Mouse (Mus musculus): ENCODE measurements at regions not wholly inside any gene's neighbourhood (a gene's known extent, or its start where the extent isn't known, plus 50 kb on each side); places are given as distances from the start of the nearest gene placed in this dataset.

DNA sequence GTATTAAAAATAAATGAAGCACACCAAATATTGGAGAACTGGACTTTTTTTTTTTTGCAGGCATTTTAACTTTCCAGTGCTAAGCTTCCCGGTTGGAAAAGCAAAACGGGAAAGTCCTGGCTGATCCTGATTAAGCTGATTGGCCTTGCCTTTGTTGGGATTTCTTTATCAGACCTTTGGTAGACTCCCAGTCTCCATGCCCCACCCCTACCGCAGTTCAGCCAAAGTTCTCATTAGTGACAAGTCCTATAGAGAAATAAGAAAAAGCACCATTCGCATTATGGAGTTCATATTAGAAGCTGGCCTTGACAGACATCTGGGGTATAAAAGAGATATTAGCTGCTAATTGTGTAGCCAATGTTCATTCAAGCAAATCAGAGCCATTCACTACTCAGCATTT, 297.7 kb upstream of the Tbl1xr1 start:
- no peak for TF ChIP-seq CTCF (IDR thresholded peaks at IDR 0.05; ENCODE audit: low read depth)
- no peak for TF ChIP-seq EP300 (IDR thresholded peaks at IDR 0.05; ENCODE audit: low read depth)

Measured in liver, embryonic 14.5 days (tissue).